Mouse (Mus musculus) ES-E14 (cell line): ENCODE measurements at regions not wholly inside any gene's neighbourhood (a gene's known extent, or its start where the extent isn't known, plus 50 kb on each side); places are given as distances from the start of the nearest gene placed in this dataset.
A peak's percentile ranks its signal among the peaks of the same experiment; 100 is the strongest.

ENCODE experiments used
- DNase-seq: peaks from one replicate; pipeline ENCODE4 v3.0.0-alpha.2; 2013; ENCODE audit warnings: low read depth, low spot score
- H3K27ac ChIP-seq: 2 replicates; pipeline ENCODE4 v1.5.1; 2012; ENCODE audit warnings: low read depth, mild to moderate bottlenecking, low read length, moderate library complexity, mixed read lengths; ENCODE audit not compliant: poor library complexity, insufficient read depth, severe bottlenecking
- H3K36me3 ChIP-seq: 2 replicates; pipeline ENCODE4 v1.6.1; 2012; ENCODE audit warnings: mild to moderate bottlenecking, low read length, moderate library complexity, mixed read lengths; ENCODE audit not compliant: control insufficient read depth, poor library complexity, insufficient read depth, severe bottlenecking
- H3K4me1 ChIP-seq, 2 experiments: fragments of 150-350 bp in 1 of 2; sonication (generic) in 1 of 2; 2 replicates each; pipeline ENCODE4 v1.6.1; 2012; ENCODE audit warnings: low read length in 2 of 2, mild to moderate bottlenecking in 1 of 2, mixed read lengths in 1 of 2; ENCODE audit not compliant: control insufficient read depth in 2 of 2, insufficient read depth in 2 of 2, poor library complexity in 1 of 2
- H3K4me3 ChIP-seq, 2 experiments: fragments of 150-350 bp in 1 of 2; sonication (generic) in 1 of 2; 2 replicates each; pipeline ENCODE4 v1.5.1; 2012; ENCODE audit warnings: low read length in 2 of 2, low read depth in 1 of 2, mild to moderate bottlenecking in 1 of 2, mixed read lengths in 1 of 2; ENCODE audit not compliant: insufficient read depth in 1 of 2, poor library complexity in 1 of 2, severe bottlenecking in 1 of 2
- H3K9ac ChIP-seq: 2 replicates; pipeline ENCODE4 v1.6.1; 2012; ENCODE audit warnings: low read depth, mild to moderate bottlenecking, low read length, mixed read lengths; ENCODE audit not compliant: poor library complexity, insufficient read depth, severe bottlenecking
- H3K9me3 ChIP-seq: fragments of 150-350 bp; sonication (generic); 2 replicates; pipeline ENCODE4 v1.6.1; 2012; ENCODE audit warnings: low read depth, mild to moderate bottlenecking, low read length; ENCODE audit not compliant: control insufficient read depth, insufficient read depth
- CHD2 ChIP-seq: IDR thresholded peaks from 2 replicates; pipeline ENCODE4 v1.6.1; 2014; ENCODE audit warnings: mild to moderate bottlenecking, low read depth, low read length, inconsistent platforms
- HCFC1 ChIP-seq: IDR thresholded peaks from 2 replicates; pipeline ENCODE4 v1.6.1; 2012; ENCODE audit warnings: low read length, inconsistent platforms, borderline replicate concordance; ENCODE audit not compliant: insufficient read depth
- MAFK ChIP-seq: IDR thresholded peaks from 2 replicates; pipeline ENCODE4 v1.6.1; 2014; ENCODE audit warnings: mild to moderate bottlenecking, low read depth, low read length, inconsistent platforms; ENCODE audit not compliant: insufficient read depth
- ZC3H11A ChIP-seq: IDR thresholded peaks from 2 replicates; pipeline ENCODE4 v1.6.1; 2012; ENCODE audit warnings: low read depth, mild to moderate bottlenecking, inconsistent platforms, low read length, borderline replicate concordance
- ZNF384 ChIP-seq: IDR thresholded peaks from 2 replicates; pipeline ENCODE4 v1.6.1; 2012; ENCODE audit warnings: low read depth, low read length, inconsistent platforms
- in situ Hi-C, 2 experiments: fragments of 600-800 bp; cut with MboI; formaldehyde crosslinking; loops; one replicate each; pipeline ENCODE4 v1.15.1; 2025; ENCODE audit warnings: low sequenced_read_pairs in 2 of 2, inconsistent platforms in 1 of 2; ENCODE audit not compliant: unreplicated experiment in 2 of 2

- no peak overlapping the region for H3K4me3 ChIP-seq
- no peak overlapping the region for H3K27ac ChIP-seq
- no peak for DNase-seq
- in situ Hi-C loops, result no loop called here
- H3K9me3 ChIP-seq, result no peaks in the 10 kb centered on the region
- H3K9ac ChIP-seq, result no peak overlapping the region
- no peaks in the 10 kb centered on the region for H3K36me3 ChIP-seq
- H3K4me1 ChIP-seq, result no peaks in the 10 kb centered on the region
- TF ChIP-seq CHD2, result no peak
- no peak for TF ChIP-seq HCFC1
- no peak for TF ChIP-seq ZC3H11A
- TF ChIP-seq MAFK, result no peak
- no peak for TF ChIP-seq ZNF384
These were observed 64.3 kb upstream of the Btbd11 start for GRCm38 (mm10) chr10:85322280-85322679.

GRCm38 (mm10) chr10:85329382-85329781, 57.2 kb upstream of the Btbd11 start:
- peaks cover 0 to 2% of the 10 kb centered on the region in 2 experiments; a peak in 1 of 4 replicates for H3K4me1 ChIP-seq
- DNase-seq, result no peak
- no peaks in the 10 kb centered on the region for H3K36me3 ChIP-seq
- in situ Hi-C loops, result no loop called here
- H3K27ac ChIP-seq, result no peak overlapping the region
- TF ChIP-seq ZC3H11A (no peak), ZNF384 (no peak), CHD2 (no peak), HCFC1 (no peak), MAFK (no peak)
- H3K4me3 ChIP-seq, result no peak overlapping the region
- H3K9ac ChIP-seq, result no peak overlapping the region
- H3K9me3 ChIP-seq, result no peaks in the 10 kb centered on the region

DNA sequence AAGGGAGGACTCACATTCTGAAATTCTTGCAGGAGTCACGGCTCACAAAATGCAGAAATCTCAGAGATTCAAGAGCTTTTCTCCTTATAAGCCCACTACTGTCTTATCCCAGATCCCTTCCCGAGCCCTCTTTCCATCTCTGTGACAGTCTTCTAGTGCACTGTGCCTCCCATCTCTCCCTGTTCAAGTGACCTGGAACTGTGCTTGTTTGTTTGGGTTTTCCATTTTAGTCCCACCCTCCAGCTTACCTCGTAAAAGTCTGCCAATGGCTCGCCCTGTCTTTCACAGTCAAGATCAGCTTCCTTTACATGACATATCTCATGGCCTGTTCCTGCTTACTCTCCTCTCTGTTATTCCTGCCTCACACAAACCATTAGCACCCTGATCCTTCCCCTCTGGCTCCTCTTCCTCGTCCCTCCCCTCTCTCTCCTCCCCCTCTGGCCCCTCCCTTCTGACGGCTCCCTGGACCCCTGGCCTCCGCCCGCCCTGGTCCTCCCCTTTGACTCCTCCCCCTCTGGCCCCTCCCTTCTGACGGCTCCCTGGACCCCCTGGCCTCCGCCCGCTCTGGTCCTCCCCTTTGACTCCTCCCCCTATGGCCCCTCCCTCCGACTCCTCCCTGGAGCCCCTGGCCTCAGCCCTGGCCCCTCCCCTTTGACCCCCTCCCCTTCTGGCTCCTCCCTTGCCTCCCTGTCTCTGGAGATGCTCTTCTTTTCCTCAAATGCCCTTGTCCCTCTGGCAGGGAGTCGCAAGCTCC, 55.5 kb upstream of the Btbd11 start:
- Histone ChIP-seq H3K9ac (no peak overlapping the region), H3K9me3 (no peaks in the 10 kb centered on the region), H3K27ac (no peak overlapping the region), H3K4me3 (peak overlapping the region; percentile 15 to 56; a peak in 3 of 4 replicates), H3K36me3 (no peaks in the 10 kb centered on the region), H3K4me1 (peaks cover 0 to 2% of the 10 kb centered on the region in 2 experiments; a peak in 1 of 4 replicates)
- in situ Hi-C loops, result no loop called here
- DNase-seq, result peak; percentile 92
- TF ChIP-seq ZNF384, result no peak
- TF ChIP-seq ZC3H11A, result no peak
- TF ChIP-seq MAFK, result no peak
- TF ChIP-seq CHD2, result no peak
- no peak for TF ChIP-seq HCFC1
